Mouse (Mus musculus): ENCODE data around the gene Eno1.
A peak's percentile ranks its signal among the peaks of the same experiment; 100 is the strongest.

Eno1 gene

DNA sequence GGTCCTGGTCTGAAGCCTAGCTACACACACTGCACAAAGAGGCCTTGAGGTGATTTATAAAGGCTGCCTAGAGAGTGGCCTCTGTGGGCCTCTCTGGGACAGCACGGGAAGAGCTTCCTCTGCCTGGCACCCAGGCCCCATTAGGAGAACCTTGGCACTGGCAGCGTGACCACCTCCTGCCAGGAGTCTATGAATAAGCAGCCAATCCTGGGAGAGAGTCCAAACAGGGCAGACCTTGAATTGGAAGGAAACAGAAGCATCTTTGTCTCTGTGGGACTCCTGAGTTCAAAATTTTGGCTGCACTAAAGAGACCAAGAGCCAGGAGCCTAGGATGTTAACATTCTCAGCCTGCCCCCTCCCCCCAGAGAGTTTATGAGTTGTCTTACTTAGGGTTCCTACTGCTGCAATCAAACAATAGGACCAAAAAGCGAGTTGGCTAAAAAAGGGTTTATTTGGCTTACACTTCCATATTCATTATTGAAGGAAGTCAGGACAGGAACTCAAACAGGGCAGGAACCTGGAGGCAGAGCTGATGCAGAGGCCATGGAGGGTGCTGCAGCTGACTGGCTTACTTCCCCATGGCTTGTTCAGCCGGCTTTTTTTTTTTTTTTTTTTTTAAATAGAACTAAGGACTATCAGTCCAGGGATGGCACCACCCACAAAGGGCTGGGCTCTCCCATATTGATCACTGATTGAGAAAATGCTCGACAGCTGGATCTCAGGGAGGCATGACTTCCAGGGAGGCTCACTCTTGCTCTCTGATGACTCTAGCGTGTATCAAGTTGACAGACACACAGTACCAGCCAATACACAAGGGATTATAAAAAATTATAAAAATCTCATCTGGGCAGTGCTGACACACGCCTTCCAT is 9.5 kb upstream of the Eno1 start:
- DNase-seq (ENCODE audit: low read depth, low spot score): no peak

DNA sequence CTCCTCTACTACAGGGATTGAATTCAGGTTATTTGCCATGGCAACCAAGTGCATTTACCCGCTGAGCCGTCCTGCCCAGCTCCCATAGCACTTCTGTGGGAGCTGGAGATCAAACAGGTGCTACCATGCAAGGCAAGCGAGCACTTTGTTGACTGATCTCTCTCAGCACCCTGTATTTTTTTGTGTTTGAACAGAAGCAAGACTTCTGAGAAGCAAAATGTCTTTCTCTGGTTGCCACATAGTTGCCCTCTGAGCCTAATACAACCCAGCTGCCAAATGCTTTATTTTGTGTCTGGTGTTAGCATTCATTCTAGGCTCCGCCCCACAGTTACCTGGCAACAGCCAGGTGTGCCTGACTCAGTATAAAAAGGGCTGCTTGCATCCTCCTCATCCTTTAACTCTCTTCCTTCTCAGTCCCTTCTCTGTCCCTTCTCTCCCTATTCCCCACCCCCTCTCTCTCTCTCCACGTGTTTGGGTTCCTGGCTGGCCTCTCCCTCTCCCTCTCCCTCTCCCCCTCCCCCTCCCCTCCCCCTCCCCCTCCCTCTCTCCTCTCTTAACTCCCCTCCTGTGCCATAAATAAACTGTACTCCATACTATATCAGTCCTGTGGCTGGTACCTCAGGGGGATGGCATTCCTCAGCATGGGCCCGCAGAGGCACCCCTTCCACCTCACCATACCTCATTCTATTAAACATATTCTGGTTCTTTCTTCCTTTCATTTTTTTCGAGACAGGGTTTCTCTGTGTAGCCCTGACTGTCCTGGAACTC is 7.8 kb upstream of the Eno1 start:
- DNase-seq (ENCODE audit: low read depth, low spot score): no peak

DNA sequence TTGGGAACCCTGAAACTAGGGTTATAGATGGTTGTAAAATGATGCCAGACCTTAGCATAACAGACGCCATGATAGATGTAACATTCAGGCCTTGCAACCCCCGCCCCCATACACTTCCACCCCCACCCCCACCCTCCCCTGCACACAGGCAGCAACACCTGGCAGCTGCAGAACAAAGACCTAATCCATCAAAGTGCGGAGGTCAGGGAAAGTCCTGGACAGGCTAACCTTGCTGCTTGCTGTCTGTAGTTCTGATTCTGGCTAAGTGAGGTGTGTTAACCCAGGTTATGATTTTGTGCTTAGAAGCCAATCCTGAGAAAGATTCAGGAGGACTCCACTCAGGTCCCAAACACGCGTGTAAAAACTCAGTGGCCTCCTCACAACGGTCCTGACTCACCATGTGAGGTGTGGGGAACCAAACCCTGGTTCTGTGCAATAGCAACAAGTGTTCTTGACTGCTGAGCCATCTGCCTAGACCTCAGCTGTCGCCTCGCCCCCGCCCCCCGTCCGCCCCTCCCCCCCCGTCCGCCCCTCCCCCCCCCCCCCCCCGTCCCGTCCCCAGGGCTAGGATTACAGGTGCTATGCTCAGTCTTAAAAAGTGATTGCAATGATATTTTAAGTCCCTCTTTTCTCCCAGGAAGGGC is 6.7 kb upstream of the Eno1 start:
- DNase-seq (ENCODE audit: low read depth, low spot score): no peak

DNA sequence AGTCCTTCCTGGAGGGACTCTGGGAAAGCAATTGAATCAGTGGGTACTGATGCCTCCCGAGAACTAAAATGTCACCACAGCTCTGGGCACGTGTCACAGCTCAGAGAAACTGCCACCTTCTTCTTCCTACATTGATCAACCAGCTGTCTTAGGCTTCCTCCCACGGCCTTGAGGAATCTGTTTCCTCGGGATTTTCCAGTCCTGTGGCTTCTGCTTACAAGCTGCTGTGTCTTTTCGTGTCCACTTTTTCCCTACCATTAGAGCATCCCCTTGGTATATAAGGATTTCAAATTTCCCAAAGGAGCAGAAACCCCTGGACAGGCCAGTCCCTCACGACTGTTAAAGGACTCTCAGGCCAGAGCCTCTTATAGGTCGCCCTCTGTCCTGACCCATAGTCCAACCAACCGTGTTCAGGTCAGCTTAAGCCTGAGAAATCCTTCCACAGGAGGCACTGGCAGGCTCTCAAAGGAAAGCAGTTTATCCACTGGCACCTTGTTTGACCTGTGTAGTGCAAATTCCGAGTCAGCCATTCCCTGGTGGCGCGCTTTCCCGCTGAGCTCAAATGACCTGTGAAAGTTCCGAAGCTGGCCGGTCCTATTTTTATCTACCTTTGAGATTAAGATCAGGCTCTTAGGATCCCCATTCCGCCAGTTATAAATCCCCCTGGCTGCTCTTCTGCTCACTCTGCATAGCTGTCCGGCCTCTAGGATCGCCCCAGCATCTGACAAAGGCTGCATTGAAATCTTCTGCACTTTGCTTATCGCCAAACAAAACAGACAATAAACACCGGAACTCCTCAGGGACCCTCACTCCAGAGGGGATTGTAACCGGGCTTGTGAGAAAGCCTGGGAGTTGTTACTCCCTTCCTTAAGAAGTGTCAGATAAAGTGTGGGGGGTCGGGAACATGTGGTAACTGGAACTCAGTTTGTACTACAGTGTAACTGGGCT is 5.8 kb upstream of the Eno1 start:
- DNase-seq (ENCODE audit: low read depth, low spot score): peak; percentile 91

DNA sequence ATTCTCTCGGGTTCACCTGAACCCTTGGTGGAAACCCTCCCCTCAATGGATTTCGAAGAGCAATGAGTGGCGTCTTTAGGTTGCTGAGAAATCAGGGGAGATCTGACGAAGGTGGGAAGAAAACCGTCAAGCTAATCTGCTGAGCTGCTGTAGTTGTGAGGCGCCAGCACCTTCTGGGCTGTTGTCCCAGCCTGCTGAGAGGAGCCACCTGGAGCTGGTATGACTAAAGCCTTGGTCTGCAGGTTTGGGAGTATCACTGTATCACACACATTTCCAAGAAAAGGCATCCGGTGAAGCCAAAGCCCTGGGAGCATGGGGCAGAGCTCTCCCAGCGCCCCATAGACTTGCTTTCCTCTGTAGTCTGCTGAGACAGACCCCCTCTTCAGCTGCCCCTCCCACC is 4.7 kb upstream of the Eno1 start:
- DNase-seq (ENCODE audit: low read depth, low spot score): no peak

DNA sequence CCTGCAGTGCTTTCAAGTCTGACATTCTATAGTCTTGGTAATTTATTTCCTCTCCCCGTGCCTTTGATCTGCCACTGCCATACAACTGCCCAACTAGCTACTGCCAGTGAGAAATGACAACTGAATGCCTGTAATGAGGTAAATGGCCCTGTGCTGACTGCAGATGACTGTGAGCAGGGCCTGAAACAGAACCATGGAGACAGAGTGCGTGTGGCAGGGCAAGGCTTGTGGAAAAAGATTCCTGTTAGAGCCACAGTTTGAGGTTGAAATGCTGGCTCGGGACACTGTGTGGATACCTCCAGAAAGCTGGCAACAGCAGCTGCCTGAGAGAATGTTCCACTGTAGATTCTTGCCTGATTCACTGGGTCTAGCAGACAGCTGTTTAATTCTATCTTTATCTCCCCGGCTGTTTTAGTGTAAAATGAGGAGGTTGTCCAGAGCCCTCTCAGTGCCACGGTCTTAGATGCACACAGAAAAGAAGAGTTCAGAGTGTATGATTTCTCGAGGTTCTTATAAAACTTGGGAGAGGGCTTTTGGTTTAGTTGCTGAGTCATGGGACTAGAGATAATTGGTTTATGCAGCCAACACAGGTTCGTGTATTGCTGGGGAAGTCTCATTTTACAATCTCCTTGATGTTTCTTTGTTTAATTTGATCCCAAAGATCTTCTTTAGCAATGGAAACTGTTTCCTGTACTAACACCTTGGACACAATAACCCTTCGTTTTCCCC is 1.8 kb upstream of the Eno1 start:
- DNase-seq (ENCODE audit: low read depth, low spot score): no peak

DNA sequence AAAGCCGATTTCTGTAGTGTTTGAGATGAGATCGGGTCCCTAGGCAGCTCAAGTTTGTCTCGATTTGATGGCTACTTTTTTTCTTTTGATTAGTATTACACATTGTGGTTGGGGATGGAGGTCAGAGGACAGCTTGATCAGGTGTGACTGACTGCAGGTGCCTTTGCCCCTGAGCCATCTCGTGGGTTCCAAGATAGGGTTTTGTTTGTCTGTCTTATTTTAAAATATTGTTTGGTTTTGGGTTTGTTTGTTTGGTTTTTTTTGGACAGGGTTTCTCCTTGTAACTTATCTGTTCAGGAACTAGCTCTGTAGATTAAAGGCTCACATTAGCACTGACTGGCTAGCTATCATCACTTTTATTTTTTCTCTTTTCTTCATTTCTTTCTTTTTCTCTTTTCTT is 936 bp upstream of the Eno1 start:
- DNase-seq (ENCODE audit: low read depth, low spot score): no peak

DNA sequence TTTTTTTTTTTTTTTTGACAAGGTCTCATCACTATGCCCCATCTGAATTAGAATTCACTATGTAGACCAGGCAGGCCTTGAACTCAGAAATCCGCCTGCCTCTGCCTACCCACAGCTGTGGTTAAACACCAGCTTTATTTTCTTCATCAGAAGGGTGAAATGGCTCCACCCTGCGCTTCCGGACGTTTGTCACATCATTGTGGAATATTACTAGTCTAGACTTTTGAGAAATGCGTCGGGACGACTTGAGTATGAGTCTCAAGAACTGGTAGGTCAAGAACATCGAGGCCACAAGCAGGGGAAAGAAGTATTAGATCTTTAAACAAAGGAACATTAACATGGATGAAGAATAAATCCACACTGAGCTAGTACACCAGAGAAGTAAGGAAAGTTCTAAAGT is 490 bp upstream of the Eno1 start:
- no peak for DNase-seq (ENCODE audit: low read depth, low spot score)

DNA sequence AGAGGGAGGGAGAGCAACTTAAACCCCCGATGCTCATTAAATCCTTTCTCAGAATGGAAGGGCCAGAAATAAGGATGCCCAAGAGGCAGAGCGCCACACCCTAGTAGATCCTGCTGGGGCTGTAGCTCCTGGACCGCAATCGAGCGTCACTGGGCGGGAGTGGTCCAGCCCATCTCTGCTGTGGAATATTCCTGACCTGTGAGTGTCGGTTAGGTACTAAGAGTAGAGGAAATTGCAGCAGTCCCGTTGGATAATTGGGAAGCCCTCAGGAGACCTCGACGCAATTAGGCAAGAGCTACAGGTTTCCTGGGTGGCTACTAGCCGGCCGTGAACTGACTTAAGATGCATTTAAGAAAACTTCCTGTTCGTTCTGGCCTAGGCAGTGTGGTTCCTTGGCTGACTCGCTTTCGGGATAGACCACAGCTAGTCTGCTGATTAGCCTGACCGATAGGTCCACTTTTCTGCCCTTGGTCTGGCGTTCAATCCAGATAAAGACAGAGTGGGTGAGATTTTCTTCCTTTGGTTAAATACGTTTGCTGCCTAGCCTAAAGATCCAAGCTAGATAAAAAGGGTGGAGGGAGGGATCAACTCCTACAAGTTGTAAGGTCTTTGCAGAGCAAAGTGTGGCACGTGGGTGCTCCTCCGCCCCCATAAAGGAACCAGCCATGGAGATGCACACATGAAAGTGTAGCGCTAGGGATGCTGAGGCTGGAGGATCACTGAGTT is 1.3 kb downstream of the Eno1 start:
- DNase-seq (ENCODE audit: low read depth, low spot score): no peak

DNA sequence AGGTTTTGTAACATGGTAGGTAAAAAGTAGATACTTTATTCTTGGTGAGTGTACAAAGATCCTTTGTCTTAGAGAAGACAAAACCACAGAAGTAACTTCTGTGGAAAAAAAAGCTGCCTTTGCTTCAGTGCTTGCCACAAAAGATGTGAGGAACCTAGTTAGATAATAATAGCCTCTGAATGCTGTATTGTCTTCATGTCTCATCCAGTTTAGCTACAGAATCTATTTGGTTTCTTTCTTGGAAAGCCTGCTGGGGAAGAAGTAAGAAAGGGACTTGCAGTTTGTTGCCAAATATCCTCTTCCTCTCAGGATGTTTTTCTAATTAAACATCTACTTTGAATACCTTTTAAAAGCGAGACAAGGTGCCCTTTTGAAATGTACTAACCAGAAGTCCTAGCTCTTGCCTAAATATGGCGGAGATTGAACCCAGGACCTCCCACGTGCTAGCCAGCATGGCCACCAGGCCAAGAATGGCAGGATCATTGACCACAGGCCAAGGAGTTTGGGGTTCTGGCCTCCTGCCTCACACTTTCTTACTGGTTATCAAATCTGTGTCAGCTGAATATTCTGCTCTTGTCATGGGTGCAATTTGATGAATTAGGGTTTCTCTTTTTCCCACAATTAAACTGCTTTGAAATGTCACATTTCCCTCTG is 2.0 kb downstream of the Eno1 start:
- no peak for DNase-seq (ENCODE audit: low read depth, low spot score)

DNA sequence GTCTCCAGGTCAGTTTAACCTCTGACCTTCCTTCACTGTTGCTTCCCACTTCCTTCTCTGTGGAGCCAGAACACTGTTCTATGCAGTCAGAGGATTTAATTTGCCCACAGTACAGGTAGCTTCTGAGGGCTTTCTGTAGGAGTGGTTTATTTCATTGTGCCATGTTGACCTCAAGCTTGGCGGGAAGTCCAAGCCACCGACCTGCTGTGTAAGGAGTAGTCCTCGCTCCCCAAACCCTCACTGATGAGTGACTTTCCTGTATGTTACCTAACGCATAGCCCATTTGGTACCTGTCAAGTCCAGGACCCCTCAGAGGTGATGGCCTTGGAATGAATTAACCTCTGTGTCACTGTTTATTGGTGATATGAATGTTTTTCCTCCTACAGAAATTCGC is 2.6 kb downstream of the Eno1 start:
- DNase-seq (ENCODE audit: low read depth, low spot score): no peak

DNA sequence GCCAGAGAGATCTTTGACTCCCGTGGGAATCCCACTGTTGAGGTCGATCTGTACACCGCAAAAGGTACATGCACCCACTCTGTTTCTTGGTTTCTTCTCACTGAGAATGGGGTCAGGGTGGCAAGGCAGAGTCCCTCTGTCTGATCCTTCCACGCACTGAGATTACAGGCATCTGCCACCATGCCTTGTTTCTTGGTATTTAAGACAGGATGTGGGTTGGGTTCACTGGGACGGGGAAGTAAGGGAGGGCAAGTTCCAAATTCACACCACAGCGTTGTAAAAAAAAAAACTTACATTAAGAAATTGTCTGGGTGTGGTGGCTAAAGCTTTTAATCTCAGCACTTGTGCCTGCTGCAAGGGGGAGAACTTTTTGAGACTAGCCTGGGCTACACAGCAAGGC is 3.0 kb downstream of the Eno1 start:
- no peak for DNase-seq (ENCODE audit: low read depth, low spot score)

DNA sequence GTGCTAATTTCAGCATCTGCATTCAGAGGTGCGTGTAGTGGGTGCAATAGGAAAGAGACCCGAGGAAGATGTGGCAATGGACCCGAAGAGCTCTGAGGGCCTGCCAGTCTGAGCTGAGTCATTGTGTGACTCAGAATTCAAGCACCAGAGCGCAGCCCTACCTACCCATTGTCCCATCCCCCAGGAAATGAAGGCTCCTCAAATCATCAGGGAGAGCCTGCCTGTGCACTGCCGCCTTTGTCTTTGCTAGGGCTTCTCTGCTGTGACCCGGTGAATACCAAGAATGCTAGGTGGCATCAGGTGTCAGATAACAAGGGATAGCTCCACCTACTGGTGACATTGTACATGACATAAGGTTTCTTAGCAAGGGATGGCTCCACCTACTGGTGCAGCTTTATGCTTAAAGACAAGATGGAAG is 3.4 kb downstream of the Eno1 start:
- no peak for DNase-seq (ENCODE audit: low read depth, low spot score)

DNA sequence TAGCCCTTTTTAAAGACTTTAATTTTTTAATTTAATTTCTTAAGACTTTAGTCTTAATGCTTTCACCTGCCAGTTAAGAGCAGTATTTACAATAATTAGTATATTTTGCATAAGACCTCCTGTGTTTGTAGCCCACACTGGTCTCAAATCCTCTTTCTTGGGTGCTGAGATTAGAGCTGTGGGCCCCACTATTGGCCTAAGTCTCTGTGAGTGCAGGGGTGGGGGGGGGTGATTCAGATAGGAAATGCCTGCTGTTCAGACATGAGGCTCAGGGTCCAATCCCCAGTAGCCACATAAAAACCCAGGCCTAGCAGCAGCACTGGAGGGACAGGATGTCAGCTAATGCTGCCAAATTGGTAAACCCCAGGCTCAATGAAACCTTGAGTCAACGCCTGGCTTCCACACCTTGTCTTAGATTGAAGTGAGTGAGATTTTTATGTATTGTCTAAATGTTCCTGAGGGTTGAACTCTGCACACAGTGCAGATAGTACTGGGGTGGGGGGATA is 3.9 kb downstream of the Eno1 start:
- no peak for DNase-seq (ENCODE audit: low read depth, low spot score)

DNA sequence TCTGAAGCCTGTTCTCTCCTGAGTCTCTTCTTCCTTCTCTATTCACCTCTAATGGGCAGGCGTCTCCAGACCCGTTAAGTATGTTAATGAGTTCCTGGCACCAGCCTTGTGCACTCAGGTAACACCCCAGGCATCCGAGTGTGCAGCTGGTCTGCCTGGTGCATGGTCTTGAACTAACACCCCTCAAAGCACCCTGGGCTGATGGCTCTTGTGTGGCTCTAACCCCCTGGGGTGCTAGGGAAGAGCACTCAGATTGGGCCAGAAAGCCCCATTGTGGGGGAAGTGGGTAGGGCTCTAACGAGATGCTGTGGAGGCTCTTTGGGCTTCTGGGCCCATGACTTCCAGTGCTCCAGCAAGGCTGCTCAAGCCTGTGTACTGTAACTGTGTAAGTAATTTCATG is 5.2 kb downstream of the Eno1 start:
- DNase-seq (ENCODE audit: low read depth, low spot score): no peak

DNA sequence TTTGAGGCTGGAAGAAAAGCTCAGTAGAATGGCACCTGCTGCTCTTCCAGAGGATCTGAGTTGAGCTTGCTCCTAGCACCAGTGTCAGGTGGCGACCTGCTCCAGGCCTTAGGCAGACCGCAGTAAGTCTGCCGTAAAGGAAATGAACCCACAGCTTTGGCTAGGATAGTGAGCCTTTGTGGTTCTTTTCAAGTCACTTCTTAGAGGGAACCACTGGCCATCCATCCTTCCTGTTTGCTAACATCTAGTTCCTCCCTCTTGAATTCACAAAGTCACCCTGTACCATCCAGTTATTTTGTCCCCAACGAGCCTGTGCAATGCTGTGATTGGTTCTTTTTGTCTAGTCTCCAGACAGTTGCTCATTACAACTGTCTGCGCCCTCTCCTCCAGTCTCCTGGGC is 6.2 kb downstream of the Eno1 start:
- no peak for DNase-seq (ENCODE audit: low read depth, low spot score)

DNA sequence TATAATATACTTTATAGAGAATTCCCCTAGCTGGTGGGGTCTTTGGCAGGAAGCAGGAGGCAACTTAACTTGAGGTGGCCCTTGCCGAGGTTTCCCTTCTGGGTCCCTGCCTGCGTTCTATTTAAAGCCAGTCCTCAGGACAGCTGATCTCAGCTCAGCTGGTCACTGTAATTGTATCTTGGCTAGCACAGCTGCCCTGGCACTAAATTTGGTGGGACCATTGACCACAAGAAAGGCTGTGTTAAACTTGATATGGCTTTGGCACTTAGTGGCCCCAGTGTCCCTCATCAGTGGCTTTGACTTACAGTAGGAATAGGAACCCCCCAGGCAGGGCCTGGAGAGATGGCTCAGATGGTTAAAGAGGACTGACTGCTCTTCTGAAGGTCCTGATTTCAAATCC is 9.4 kb downstream of the Eno1 start:
- no peak for DNase-seq (ENCODE audit: low read depth, low spot score)

DNA sequence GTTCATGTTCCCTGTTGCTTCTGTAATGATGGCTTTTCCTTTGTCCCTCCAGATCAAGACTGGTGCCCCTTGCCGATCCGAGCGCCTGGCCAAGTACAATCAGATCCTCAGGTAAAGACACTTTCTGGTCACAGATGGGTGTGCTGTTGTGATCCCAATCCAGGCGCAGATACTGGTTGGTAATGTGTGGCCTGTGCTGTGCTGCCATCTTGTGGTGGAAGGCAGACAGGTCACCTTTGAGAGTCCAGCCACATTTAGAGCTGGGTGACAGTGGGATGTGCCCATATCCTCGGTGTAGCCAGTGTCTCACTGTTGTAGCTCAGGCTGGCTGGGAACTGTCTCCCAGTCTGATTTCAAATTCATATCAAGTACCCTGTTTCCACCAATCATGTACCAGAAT is 11.5 kb downstream of the Eno1 start:
- DNase-seq (ENCODE audit: low read depth, low spot score): no peak

DNA sequence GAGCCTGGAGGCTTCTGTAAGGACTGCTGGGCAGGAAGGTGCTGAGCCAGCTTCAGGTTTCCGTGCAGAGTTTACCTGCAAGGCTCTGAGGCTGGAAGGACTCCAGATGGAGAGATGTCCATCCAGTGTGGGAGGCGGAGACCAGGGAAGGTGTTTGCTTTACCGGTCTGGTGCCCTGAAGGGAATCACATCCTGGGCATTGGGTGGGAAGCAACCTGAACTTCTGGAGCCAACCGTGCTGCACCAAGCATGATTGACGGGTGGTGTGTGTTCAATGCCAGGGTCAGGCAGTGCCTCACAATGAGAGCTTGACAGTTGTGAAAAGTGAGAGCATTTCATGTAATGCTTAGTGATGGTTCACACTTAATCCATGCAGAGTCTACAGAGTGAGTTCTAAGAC is 12.4 kb downstream of the Eno1 start:
- DNase-seq (ENCODE audit: low read depth, low spot score): no peak
